Mouse (Mus musculus): Measurements from ENCODE around the gene Plcb4. TPM values are rescaled to one million over a fixed set of nuclear protein-coding genes. Genes with fewer than 3 reads are reported as not detected.

Plcb4 gene
- polyA plus RNA-seq, 1 experiment from 2014 or later: 11.0 TPM

GRCm38 (mm10) chr2:135676978-135677501, 18.2 kb downstream of the Plcb4 start:
- Histone ChIP-seq H3K4me2 (ENCODE audit: low read depth, low read length) (no peak overlapping the region), H3K4me3 (ENCODE audit: low read depth, low read length) (no peak overlapping the region), H3K9ac (replicated peaks; ENCODE audit: low read length) (no peak overlapping the region), H3K9me3 (replicated peaks; ENCODE audit: control insufficient read depth, low read length) (no peaks in the 10 kb centered on the region), H3K36me3 (replicated peaks; ENCODE audit: control insufficient read depth, insufficient read depth, low read depth, low read length) (no peaks in the 10 kb centered on the region), H3K27me3 (ENCODE audit: control insufficient read depth, insufficient read depth, low read length) (no peaks in the 10 kb centered on the region), H3K27ac (replicated peaks; ENCODE audit: low read depth, low read length) (no peak overlapping the region), H3K4me1 (ENCODE audit: control insufficient read depth, insufficient read depth, low read length) (no peaks in the 10 kb centered on the region)
- DNase-seq (ENCODE audit: low spot score) (no peak), ATAC-seq (replicated peaks; ENCODE audit: insufficient number of reproducible peaks, low FRiP score, low TSS enrichment, low read depth) (no peak)
- WGBS: 70% methylated on average over 8 of the region's 8 CpGs

- WGBS: 55% methylated on average over 5 of the region's 5 CpGs
- Histone ChIP-seq H3K9me3 (replicated peaks; ENCODE audit: control insufficient read depth, low read length) (no peaks in the 10 kb centered on the region), H3K9ac (replicated peaks; ENCODE audit: low read length) (no peak overlapping the region; the same call in 1 of the 2 replicates), H3K4me1 (ENCODE audit: control insufficient read depth, insufficient read depth, low read length) (no peaks in the 10 kb centered on the region), H3K4me2 (ENCODE audit: low read depth, low read length) (no peak overlapping the region), H3K4me3 (ENCODE audit: low read depth, low read length) (no peak overlapping the region), H3K27me3 (ENCODE audit: control insufficient read depth, insufficient read depth, low read length) (no peaks in the 10 kb centered on the region), H3K36me3 (replicated peaks; ENCODE audit: control insufficient read depth, insufficient read depth, low read depth, low read length) (no peaks in the 10 kb centered on the region), H3K27ac (replicated peaks; ENCODE audit: low read depth, low read length) (no peak overlapping the region)
- no peak for ATAC-seq (replicated peaks; ENCODE audit: insufficient number of reproducible peaks, low FRiP score, low TSS enrichment, low read depth)
- DNase-seq (ENCODE audit: low spot score): no peak
Observed at GRCm38 (mm10) chr2:135677601-135678000, 18.8 kb downstream of the Plcb4 start.

GRCm38 (mm10) chr2:135680001-135680400, 21.2 kb downstream of the Plcb4 start:
- DNase-seq (ENCODE audit: low spot score) (no peak), ATAC-seq (replicated peaks; ENCODE audit: insufficient number of reproducible peaks, low FRiP score, low TSS enrichment, low read depth) (no peak)
- H3K9ac ChIP-seq (replicated peaks; ENCODE audit: low read length): no peak overlapping the region
- no peak overlapping the region for H3K4me3 ChIP-seq (ENCODE audit: low read depth, low read length)
- H3K27ac ChIP-seq (replicated peaks; ENCODE audit: low read depth, low read length): no peak overlapping the region
- H3K9me3 ChIP-seq (replicated peaks; ENCODE audit: control insufficient read depth, low read length): no peaks in the 10 kb centered on the region
- no peaks in the 10 kb centered on the region for H3K27me3 ChIP-seq (ENCODE audit: control insufficient read depth, insufficient read depth, low read length)
- WGBS: 84% methylated on average over 8 of the region's 8 CpGs
- no peaks in the 10 kb centered on the region for H3K36me3 ChIP-seq (replicated peaks; ENCODE audit: control insufficient read depth, insufficient read depth, low read depth, low read length)
- H3K4me1 ChIP-seq (ENCODE audit: control insufficient read depth, insufficient read depth, low read length): no peaks in the 10 kb centered on the region
- no peak overlapping the region for H3K4me2 ChIP-seq (ENCODE audit: low read depth, low read length)

DNA sequence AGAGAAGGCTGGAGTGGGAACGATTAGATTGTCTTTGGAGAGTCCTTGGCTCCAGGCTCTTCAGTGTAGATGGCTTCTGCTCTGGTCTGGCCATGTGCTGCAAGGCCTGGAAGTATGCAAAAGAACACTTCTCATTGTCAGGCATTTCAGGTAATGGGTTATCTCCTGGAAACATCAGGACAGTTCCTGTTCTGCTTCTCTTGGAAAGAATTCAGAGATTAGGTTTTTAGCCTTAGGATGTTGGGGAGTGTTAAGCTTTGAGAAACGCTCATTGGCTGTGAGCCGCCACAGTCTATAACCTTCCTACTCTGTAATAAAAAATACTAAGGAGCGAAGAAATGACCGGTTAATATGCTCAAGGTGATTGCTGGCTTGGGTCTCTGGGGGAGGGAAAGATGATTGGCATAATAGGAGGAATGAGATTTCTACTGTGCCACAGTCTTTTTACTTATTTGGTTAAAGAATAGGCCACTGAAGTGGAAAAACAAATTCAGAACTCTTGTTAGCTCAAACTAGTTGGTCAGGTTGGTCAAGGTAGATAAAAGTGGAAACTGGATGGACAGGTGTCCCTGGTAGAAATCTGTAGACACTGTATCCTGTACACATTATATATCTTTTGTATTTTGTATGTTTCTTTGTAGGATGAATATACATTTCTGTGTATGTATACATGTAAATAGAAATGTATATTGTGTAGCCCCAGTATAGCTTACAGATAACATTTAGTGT, 21.8 kb downstream of the Plcb4 start:
- WGBS: 92% methylated on average over 5 of the region's 5 CpGs
- ATAC-seq (replicated peaks; ENCODE audit: insufficient number of reproducible peaks, low FRiP score, low TSS enrichment, low read depth): no peak

DNA sequence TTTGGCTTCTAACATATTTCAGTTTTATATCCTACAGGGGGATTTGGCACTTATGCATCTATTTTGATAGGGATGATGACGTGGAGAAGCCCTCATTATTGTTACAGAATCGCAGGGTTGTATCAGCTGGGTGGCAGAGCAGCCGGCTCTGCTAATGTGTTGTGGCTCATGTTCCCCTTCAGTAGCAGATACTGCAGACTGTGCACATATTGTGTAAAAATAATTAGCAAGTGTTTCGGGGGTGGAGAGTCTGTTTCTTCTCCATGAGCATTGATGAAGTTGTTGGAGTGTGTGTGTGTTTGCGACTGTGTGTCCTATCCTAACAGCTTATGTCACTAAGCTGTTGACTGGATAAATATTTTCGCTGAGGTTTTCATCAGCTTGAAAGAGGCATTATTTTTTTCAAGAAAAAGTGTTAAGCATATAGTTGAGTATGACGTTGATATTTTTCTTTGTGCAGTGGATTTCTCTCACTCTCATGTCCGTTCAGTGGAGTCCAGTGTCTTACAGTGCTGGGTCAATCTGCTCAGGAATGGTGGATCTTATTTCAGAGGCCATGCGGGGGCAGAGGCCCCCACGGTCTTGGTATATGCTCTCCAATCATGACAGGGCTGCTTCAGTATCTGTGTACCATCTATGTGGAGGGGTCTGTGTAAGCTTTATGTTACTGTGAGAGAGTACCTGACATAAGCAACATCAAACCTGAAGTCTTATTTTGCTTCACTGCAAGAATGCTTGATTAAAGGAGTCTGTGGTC, 25.1 kb downstream of the Plcb4 start:
- no peak overlapping the region for H3K4me2 ChIP-seq (ENCODE audit: low read depth, low read length)
- WGBS: 69% methylated on average over 10 of the region's 10 CpGs
- ATAC-seq (replicated peaks; ENCODE audit: insufficient number of reproducible peaks, low FRiP score, low TSS enrichment, low read depth): no peak
- no peaks in the 10 kb centered on the region for H3K9me3 ChIP-seq (replicated peaks; ENCODE audit: control insufficient read depth, low read length)
- H3K27ac ChIP-seq (replicated peaks; ENCODE audit: low read depth, low read length): no peak overlapping the region
- H3K27me3 ChIP-seq (ENCODE audit: control insufficient read depth, insufficient read depth, low read length): no peaks in the 10 kb centered on the region
- no peak overlapping the region for H3K9ac ChIP-seq (replicated peaks; ENCODE audit: low read length)
- no peaks in the 10 kb centered on the region for H3K4me1 ChIP-seq (ENCODE audit: control insufficient read depth, insufficient read depth, low read length)
- no peak overlapping the region for H3K4me3 ChIP-seq (ENCODE audit: low read depth, low read length)
- no peaks in the 10 kb centered on the region for H3K36me3 ChIP-seq (replicated peaks; ENCODE audit: control insufficient read depth, insufficient read depth, low read depth, low read length)
- no peak for DNase-seq (ENCODE audit: low spot score)

More for the DNA sequence above, 21.8 kb downstream of the Plcb4 start:
- H3K9ac ChIP-seq (replicated peaks; ENCODE audit: low read length): no peak overlapping the region
- no peaks in the 10 kb centered on the region for H3K4me1 ChIP-seq (ENCODE audit: control insufficient read depth, insufficient read depth, low read length)
- H3K36me3 ChIP-seq (replicated peaks; ENCODE audit: control insufficient read depth, insufficient read depth, low read depth, low read length): no peaks in the 10 kb centered on the region
- H3K27ac ChIP-seq (replicated peaks; ENCODE audit: low read depth, low read length): no peak overlapping the region
- no peak overlapping the region for H3K4me2 ChIP-seq (ENCODE audit: low read depth, low read length)
- DNase-seq (ENCODE audit: low spot score): no peak
- H3K4me3 ChIP-seq (ENCODE audit: low read depth, low read length): no peak overlapping the region
- no peaks in the 10 kb centered on the region for H3K9me3 ChIP-seq (replicated peaks; ENCODE audit: control insufficient read depth, low read length)
- no peaks in the 10 kb centered on the region for H3K27me3 ChIP-seq (ENCODE audit: control insufficient read depth, insufficient read depth, low read length)

- 93% methylated on average over 4 of the region's 4 CpGs for WGBS
- Histone ChIP-seq H3K4me2 (ENCODE audit: low read depth, low read length) (no peak overlapping the region), H3K4me3 (ENCODE audit: low read depth, low read length) (no peak overlapping the region), H3K36me3 (replicated peaks; ENCODE audit: control insufficient read depth, insufficient read depth, low read depth, low read length) (no peaks in the 10 kb centered on the region), H3K27me3 (ENCODE audit: control insufficient read depth, insufficient read depth, low read length) (no peaks in the 10 kb centered on the region), H3K27ac (replicated peaks; ENCODE audit: low read depth, low read length) (no peak overlapping the region), H3K9me3 (replicated peaks; ENCODE audit: control insufficient read depth, low read length) (no peaks in the 10 kb centered on the region), H3K4me1 (ENCODE audit: control insufficient read depth, insufficient read depth, low read length) (no peaks in the 10 kb centered on the region), H3K9ac (replicated peaks; ENCODE audit: low read length) (no peak overlapping the region)
- DNase-seq (ENCODE audit: low spot score): no peak
- ATAC-seq (replicated peaks; ENCODE audit: insufficient number of reproducible peaks, low FRiP score, low TSS enrichment, low read depth): no peak
Observed at GRCm38 (mm10) chr2:135686692-135687091, 27.9 kb downstream of the Plcb4 start.

GRCm38 (mm10) chr2:135687585-135687984, 28.8 kb downstream of the Plcb4 start:
- ATAC-seq (replicated peaks; ENCODE audit: insufficient number of reproducible peaks, low FRiP score, low TSS enrichment, low read depth): no peak
- no peaks in the 10 kb centered on the region for H3K4me1 ChIP-seq (ENCODE audit: control insufficient read depth, insufficient read depth, low read length)
- H3K4me2 ChIP-seq (ENCODE audit: low read depth, low read length): no peak overlapping the region
- no peak overlapping the region for H3K27ac ChIP-seq (replicated peaks; ENCODE audit: low read depth, low read length)
- DNase-seq (ENCODE audit: low spot score): no peak
- no peaks in the 10 kb centered on the region for H3K27me3 ChIP-seq (ENCODE audit: control insufficient read depth, insufficient read depth, low read length)
- H3K4me3 ChIP-seq (ENCODE audit: low read depth, low read length): no peak overlapping the region
- 87% methylated on average over 5 of the region's 5 CpGs for WGBS
- no peaks in the 10 kb centered on the region for H3K9me3 ChIP-seq (replicated peaks; ENCODE audit: control insufficient read depth, low read length)
- H3K36me3 ChIP-seq (replicated peaks; ENCODE audit: control insufficient read depth, insufficient read depth, low read depth, low read length): no peaks in the 10 kb centered on the region
- H3K9ac ChIP-seq (replicated peaks; ENCODE audit: low read length): no peak overlapping the region

All from embryonic facial prominence, embryonic 11.5 days (tissue).